Mouse (Mus musculus) thymus, postnatal 10 days (tissue): ENCODE measurements at regions not wholly inside any gene's neighbourhood (a gene's known extent, or its start where the extent isn't known, plus 50 kb on each side); places are given as distances from the start of the nearest gene placed in this dataset.

Experiments
- DNase-seq, 2 experiments: peaks; one replicate each; pipeline ENCODE4 v3.0.0; 2021; ENCODE audit warnings: low spot score in 2 of 2

- DNase-seq: no peak
These were observed 441.7 kb upstream of the BB014433 start for GRCm38 (mm10) chr8:15487579-15487978.

GRCm38 (mm10) chr8:15470561-15470960 is 424.7 kb upstream of the BB014433 start:
- DNase-seq: no peak

DNA sequence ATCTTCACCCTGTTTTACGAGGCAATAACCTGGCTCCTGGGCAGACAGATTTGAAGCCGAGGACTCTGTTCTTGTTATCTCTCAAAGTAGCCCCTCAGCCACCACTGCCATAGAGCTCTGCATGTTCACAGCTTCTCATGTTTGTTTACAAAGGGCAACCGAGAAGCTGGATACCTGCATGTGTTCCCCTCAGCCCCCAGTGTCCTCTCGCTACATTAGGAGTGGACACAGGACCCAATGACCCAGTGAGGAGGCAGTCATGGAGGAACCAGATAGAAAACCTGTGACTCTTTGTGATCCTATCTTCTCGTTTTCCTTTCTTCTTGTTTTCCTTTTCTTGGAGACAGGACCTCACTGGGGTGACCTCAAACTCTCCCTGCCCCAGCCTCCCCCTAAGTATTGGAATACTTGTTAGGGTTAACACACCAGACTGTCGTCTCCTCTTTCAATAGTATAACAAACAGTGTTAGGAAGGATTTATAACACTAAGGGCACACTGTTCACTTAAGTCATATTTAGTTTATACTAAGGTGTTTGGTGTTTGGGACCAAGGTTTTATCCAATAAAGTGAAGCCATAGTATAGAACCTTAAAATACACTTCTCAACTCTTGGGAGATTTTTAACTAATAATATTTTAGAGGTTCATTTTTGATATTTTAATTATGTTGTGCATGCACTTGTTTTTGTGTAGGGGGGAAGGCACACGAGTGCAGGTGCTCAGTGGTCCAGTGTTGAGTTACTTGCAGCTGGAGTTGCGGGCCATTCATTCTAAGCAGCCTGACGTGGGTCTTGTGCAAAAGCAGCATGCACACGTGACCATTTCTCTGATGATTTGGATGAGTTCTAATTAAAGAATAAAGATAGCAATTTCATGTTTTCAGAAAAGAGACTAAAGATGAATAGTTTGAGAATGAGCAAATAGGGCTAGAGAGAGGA is 422.9 kb upstream of the BB014433 start:
- DNase-seq: no peak

DNA sequence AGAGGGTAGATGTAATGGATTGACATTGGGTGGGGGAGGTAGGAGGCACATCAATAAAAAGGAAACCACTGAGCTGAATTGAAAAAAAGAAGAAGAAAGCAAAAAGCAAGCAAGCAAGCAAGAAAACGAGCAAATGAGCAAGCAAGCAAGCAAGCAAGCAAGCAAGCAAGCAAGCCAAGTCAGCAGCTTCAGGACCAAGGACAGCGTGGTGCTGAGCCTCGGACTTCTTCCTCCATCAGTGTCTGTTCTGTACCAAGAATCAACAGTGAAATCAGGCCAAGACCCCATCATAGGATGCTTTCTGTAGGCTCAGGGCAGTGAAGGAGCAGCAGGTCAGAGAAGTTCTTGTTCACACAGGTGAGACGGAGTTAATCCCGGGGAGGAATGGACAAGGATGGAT is 392.7 kb upstream of the BB014433 start:
- DNase-seq: no peak

DNA sequence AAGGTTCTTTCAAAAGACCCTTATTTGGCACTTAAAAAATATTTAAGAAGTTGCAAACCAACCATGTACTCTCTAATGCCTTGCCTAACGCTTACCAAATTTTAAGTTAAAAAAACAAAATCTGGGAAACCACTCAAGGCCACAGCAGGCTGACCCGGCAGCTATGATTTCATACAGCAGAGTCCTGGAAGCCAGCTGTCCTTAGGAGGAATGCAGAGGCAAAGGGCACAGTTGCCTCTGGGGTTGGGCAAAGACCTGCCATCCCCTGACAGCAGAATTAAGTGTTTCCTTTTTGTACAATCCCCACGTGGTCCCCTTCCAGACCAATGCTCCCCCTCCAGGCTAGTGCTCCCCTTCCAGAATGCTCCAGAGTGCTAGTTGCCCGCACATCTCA is 348.8 kb upstream of the BB014433 start:
- no peak for DNase-seq

- DNase-seq: no peak
These were observed 348.3 kb upstream of the BB014433 start for GRCm38 (mm10) chr8:15393936-15394721.

GRCm38 (mm10) chr8:15392056-15392455 is 346.2 kb upstream of the BB014433 start:
- no peak for DNase-seq

DNA sequence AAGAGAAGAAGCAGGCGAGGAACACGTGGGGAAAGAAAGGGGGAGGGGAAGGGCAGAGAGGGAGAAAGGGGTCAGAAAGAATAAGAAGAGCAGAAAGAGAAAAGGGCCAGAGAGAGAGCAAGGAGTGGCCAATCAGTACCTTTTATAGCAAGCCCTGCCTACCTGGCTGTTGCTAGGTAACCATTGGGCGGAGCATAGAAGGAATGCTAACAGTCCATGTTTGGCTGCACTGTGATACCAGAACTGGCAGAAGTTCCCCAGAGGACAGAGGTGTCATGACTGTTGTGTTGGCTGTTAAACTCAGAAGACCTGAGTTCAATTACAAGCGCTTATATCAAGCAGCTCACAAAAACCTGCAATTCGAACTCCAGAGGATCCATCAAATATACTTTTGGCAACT is 342.9 kb upstream of the BB014433 start:
- no peak for DNase-seq

DNA sequence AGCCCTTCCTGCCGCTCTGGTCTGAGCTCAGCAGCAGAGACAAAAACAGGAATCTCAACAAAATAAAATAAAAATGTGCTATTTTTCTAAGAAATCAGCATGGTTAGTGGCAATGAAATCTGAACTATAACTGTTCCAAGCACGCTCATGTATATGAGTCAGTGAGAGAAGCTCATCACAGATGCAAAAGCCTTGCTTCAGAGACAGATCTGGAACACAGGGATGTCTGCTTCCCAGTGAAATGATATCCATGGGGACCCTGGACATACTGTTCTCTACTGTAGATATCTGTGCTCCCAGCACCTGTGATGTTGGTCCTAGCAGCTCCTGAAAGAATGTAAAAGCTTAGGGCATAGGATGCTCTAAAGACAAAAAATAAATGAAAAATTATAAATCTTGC is 321.2 kb upstream of the BB014433 start:
- no peak for DNase-seq

- DNase-seq: no peak
These were observed 318.7 kb upstream of the BB014433 start for GRCm38 (mm10) chr8:15364546-15364945.

DNA sequence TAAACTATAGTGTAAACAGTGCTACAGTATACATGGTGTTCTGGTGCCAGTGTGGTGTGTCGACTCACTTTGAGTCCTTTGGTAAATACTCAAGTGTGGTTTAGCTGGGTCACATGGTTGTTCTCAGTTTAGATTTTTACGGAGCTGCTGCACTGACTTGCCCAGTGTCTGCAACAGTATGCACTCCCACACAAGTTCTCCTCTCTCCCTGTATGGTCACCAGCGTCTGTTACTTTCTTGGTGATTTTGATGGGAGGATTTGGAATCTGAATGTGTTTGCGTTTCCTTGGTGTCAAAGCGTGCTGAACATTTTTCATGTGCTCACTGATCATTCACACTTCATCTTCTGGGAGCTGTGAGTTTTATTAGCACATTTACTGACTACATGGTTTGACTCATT is 298.3 kb upstream of the BB014433 start:
- DNase-seq: no peak

DNA sequence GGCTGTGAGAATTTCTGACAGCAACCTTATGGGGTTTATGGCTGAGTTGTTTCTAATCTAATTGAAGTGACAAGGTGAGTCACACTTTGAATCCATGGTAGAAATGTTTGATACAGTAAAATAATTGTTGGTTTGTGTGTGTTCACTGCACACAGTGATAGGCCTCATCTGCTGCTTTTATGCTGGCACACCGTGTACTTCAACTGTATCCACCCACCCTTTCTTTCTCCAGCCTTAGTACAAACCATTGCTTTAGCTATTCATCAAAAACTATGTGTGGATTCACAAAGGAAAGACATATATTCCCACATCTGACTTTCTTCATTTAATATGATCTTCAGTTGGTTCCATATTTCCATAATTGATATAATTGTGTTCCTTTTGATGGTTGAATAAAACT is 297.7 kb upstream of the BB014433 start:
- no peak for DNase-seq

DNA sequence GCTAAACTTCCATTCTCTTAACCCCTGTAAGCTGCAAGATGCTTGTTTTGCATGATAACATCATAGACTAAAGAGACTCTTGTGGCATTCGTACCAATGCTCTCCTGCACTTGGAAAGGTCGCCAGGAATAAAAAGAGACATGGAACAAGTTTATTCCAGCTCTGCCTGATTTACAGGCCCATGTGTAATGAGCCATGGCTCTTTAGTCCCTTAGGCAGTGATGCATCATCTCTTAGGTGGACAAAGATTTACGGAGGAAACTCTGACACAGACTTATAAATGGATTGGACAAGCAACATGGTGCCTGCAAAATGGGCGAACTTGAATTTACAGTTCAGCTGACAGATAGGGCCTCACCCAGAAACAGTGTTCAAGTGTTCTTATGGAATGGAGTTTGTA is 288.7 kb upstream of the BB014433 start:
- no peak for DNase-seq

- no peak for DNase-seq
These were observed 281.4 kb upstream of the BB014433 start for GRCm38 (mm10) chr8:15327312-15327711.

DNA sequence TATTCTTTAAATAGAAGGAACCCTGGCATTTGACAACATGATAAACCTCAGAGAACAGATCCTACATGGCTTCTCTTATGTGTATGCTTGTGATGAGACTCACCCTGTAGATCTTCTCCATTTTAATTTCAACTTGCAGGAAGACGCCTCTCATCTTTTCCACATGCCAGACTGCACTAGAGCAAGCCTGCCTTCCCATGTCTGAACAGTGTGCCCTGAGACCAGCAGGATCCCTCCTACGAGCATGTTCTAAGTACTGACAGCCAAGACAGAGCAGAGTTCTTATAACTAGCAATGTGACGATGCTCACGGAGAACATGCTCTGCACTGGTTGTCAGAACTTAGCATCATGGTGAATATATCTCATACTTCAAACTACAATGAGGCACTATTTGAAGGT is 277.5 kb upstream of the BB014433 start:
- no peak for DNase-seq

- DNase-seq: no peak
These were observed 272.4 kb upstream of the BB014433 start for GRCm38 (mm10) chr8:15318082-15318816.

DNA sequence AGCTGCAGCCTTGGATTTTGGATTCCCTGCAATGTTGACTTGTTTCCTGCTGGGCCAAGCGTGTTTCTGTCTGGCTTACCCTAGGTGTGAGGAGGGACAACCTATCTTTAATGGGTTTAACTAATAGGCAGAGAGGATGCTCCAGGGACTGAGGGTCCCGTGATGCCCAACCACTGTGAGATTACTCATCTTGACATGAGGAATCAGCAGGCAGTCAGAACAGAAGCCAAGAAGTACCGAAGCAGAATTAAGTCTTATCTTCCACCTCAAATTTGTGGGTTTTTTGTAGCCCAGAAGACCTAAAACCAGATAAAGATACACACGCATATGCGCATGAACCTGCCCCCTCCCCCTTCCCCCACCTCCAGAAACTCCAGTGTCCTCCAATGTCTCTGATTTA is 267.6 kb upstream of the BB014433 start:
- no peak for DNase-seq

- no peak for DNase-seq
These were observed 265.6 kb upstream of the BB014433 start for GRCm38 (mm10) chr8:15311509-15311908.

DNA sequence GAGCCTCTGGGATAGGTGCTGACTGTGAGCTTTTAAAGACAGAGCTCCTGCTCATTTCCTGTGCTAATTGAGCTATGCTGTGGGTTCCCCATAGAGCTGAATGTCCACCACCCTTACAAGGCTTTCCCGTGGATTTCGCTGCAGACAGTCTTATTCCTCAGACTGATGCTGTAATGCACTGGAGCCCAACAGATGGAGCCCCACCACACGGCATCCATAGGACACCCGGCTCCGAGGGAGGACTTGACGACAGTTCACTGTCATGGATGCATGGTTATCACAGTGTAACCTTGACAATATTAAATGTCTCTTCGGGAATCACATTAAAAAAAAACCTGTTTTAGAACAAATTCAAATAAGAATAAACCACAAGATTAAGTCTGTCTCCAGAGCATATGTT is 265.2 kb upstream of the BB014433 start:
- no peak for DNase-seq

- no peak for DNase-seq
These were observed 258.3 kb upstream of the BB014433 start for GRCm38 (mm10) chr8:15304143-15304677.

DNA sequence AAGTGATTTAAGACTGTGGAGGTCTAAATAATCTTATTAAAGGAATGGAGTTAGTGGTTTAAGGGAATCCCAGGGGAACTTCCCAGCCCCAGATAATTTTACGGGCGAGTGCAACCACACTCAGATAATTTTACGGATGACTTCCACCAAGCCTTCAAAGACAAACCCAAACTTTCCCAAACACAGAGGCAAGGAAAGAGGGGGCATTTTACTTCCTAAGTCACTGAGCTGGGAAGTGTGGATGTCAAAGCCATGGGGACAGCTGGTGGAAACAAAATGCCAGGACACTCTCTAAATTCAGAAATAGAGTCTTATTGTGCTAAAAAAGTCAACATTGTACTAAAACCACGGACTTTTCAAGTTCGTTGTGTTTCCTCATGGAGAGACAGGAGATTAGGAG is 227.9 kb upstream of the BB014433 start:
- no peak for DNase-seq
